Mouse (Mus musculus) megakaryocyte, embryonic 14.5 days (primary cell): ENCODE results near the gene Soat2.

ENCODE experiments used
- FLI1 ChIP-seq: IDR thresholded peaks from 2 replicates; pipeline ENCODE4 v1.6.1; 2012; ENCODE audit warnings: low read length, inconsistent platforms, mixed read lengths
- GATA1 ChIP-seq: IDR thresholded peaks from 3 replicates; pipeline ENCODE4 v1.6.1; 2012; ENCODE audit warnings: mixed read lengths, low read length, inconsistent platforms, borderline replicate concordance

DNA sequence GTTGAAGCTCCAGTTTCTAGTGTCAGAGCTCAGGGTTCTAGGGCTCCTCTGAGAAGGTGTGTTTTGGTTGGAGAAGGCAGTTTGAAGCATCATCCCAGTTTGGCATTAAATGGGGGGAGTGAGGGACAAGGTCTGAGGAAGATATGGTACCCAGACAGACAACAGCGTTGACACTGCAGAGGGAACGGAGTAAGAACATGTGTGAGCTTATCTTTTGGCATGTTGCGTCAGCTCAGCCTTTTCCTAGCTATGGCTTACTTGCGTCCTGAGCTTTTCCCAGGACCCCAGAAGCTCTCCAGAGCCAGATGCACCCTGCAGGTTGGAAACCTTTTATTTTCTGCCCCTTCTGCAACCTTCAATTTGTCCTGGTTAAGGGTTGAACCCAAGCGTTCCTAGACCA, 4.2 kb upstream of the Soat2 start:
- no peak for TF ChIP-seq GATA1
- no peak for TF ChIP-seq FLI1
